8 mouse cellular contexts compared by ENCODE assay signal in the genomic region with DNA sequence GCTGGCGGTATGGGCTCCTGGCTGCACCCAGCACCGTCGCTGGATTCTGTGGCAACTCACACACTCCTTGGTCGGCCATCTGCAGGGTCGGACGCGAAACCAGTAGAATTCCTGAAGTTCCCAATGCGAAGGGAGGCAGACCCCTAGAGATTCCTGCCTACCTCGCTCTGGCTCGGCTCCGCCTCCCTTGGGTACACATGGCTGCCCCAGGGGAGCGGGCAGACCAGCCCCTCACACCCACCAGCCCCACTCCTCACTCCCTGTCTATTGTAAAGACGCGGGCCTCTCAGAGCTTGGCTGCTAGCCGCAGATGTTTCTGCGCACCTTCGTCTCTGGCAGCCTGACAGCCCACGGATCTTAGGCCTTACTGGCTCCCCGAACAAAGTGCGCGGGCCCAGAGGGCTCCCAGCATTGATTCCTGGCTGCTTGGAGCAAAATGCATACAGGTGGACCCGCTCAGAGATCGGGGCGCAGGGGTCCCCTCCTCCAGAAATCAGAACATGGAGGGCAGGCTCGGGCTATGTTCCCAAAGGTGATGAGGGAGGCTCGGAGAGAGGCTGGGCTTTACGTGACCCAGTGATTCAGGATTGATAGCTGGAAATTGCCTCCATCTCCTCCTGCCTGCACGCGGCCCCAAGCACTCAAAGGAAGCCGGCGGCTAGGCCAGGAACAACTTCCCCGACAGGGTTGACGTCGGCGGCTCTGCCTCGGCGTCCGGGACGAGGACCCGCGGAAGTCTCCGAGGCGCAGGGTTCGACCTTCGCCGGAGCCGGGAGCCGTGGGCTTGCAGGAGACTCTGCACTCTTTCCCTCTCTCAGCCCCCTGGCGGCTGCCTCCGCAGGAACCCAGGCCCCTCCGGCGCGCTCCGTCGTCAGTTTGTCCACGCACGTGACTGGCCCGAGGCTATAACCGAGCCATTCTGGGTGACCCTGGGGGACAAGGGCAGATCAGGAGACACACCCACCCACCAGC. TPM values are rescaled to one million over a fixed set of nuclear protein-coding genes. Genes with fewer than 3 reads are reported as not detected.
A peak's percentile ranks its signal among the peaks of the same experiment; 100 is the strongest.
DNase-seq lines count a peak whose midpoint lies in the region; ATAC-seq and TF ChIP-seq lines count a peak whose summit lies in the region.

No protein-coding gene starts in this region.

- peak; percentile 31; the same call in 1 of the 2 replicates for TF ChIP-seq CTCF in gastrocnemius, adult 2 months (IDR thresholded peaks at IDR 0.05)

- intact Hi-C loops in gastrocnemius, adult 2 months (cut with DNase I): no loop called here

- ATAC-seq in midbrain, embryonic 12.5 days (ENCODE audit: low FRiP score, low read depth): no peak

- no peaks in the 10 kb centered on the region for H3K9me3 ChIP-seq in hindbrain, embryonic 10.5 days
- H3K9me3 ChIP-seq in midbrain, embryonic 12.5 days: no peaks in the 10 kb centered on the region

- peak overlapping the region; percentile 56 for H3K4me3 ChIP-seq in gastrocnemius, adult 2 months
- H3K4me3 ChIP-seq in hindbrain, embryonic 10.5 days: peak overlapping the region; percentile 40
- H3K4me3 ChIP-seq in midbrain, embryonic 12.5 days: peak overlapping the region; percentile 22

- peak; percentile 33 for DNase-seq in gastrocnemius, adult 2 months
- DNase-seq in gastrocnemius, postnatal 25 days: no peak
- peak; percentile 93 for DNase-seq in ZHBTc4 (ENCODE audit: low read depth, low spot score)
- peak; percentile 67 for DNase-seq in hindbrain, embryonic 10.5 days (ENCODE audit: low spot score)
- peak; percentile 49 for DNase-seq in thymus, postnatal 25 days
- DNase-seq in urinary bladder, postnatal 25 days (ENCODE audit: low spot score): no peak
- DNase-seq in left cerebral cortex, adult 8-10 months (ENCODE audit: low spot score in 2 of 2): no peak

- no peak overlapping the region for H3K27ac ChIP-seq in gastrocnemius, adult 2 months
- peak overlapping the region; percentile 53 for H3K27ac ChIP-seq in hindbrain, embryonic 10.5 days
- no peak overlapping the region for H3K27ac ChIP-seq in midbrain, embryonic 12.5 days (replicated peaks)

- peaks cover 99% of the 10 kb centered on the region for H3K27me3 ChIP-seq in hindbrain, embryonic 10.5 days (ENCODE audit: insufficient read depth, poor library complexity, severe bottlenecking)
- peaks cover 97% of the 10 kb centered on the region for H3K27me3 ChIP-seq in midbrain, embryonic 12.5 days

- no peaks in the 10 kb centered on the region for H3K36me3 ChIP-seq in hindbrain, embryonic 10.5 days
- H3K36me3 ChIP-seq in midbrain, embryonic 12.5 days: no peaks in the 10 kb centered on the region

- H3K4me1 ChIP-seq in hindbrain, embryonic 10.5 days (replicated peaks): peaks cover 56% of the 10 kb centered on the region
- peaks cover 34% of the 10 kb centered on the region for H3K4me1 ChIP-seq in midbrain, embryonic 12.5 days

- WGBS in hindbrain, embryonic 10.5 days: 1% methylated on average over 59 of the region's 59 CpGs
- WGBS in midbrain, embryonic 12.5 days: 2% methylated on average over 59 of the region's 59 CpGs

- H3K4me2 ChIP-seq in midbrain, embryonic 12.5 days (replicated peaks): peak overlapping the region; percentile 40

- H3K9ac ChIP-seq in midbrain, embryonic 12.5 days (replicated peaks): 0 out of 2 replicates have a peak overlapping the region, but pooled peaks have one; percentile 11

RNA-seq across cellular contexts. Expression of a gene that starts 0.9 kb away (rescaled TPM):
- total RNA-seq in gastrocnemius, adult 2 months (2021): 1 to 10 TPM; 1.2 to 4.7 TPM
- total RNA-seq in gastrocnemius, postnatal 25 days (2021): 10 to 100 TPM in 1 of 2 experiments, 1 to 10 TPM in 1; 5.3 to 42.0 TPM
- 11.3 and 15.3 TPM in 2 replicates for polyA plus RNA-seq in hindbrain, embryonic 10.5 days (2016; fragmentation: Nextera tagmentation; extraction: Ambion mirVana)
- polyA plus RNA-seq in midbrain, embryonic 12.5 days (2016; fragmentation: Nextera tagmentation; extraction: Ambion mirVana): 1.4 and 2.0 TPM in 2 replicates
- 1 to 10 TPM; 1.0 to 2.1 (median 1.6) TPM for total RNA-seq in left cerebral cortex, adult 8-10 months (2022)

RNA-seq across cellular contexts. Expression of a gene that starts 30.9 kb away (rescaled TPM):
- total RNA-seq in gastrocnemius, adult 2 months (2021): not detected
- under 1 TPM in 1 of 2 experiments, not detected in 1; 0.28 TPM for total RNA-seq in gastrocnemius, postnatal 25 days (2021)
- 4.2 and 9.2 TPM in 2 replicates for polyA plus RNA-seq in hindbrain, embryonic 10.5 days (2016; fragmentation: Nextera tagmentation; extraction: Ambion mirVana)
- polyA plus RNA-seq in midbrain, embryonic 12.5 days (2016; fragmentation: Nextera tagmentation; extraction: Ambion mirVana): 7.0 and 8.5 TPM in 2 replicates
- total RNA-seq in left cerebral cortex, adult 8-10 months (2022): 1 to 10 TPM in 1 of 4 experiments, under 1 TPM in 2, not detected in 1; 0.36 to 1.1 (median 0.93) TPM

RNA-seq across cellular contexts. Expression of a gene that starts 34.9 kb away (rescaled TPM):
- 1 to 10 TPM in 1 of 2 experiments, under 1 TPM in 1; 0.61 to 1.1 TPM for total RNA-seq in gastrocnemius, adult 2 months (2021)
- 1 to 10 TPM; 1.3 to 2.4 TPM for total RNA-seq in gastrocnemius, postnatal 25 days (2021)
- polyA plus RNA-seq in hindbrain, embryonic 10.5 days (2016; fragmentation: Nextera tagmentation; extraction: Ambion mirVana): 3.4 and 8.5 TPM in 2 replicates
- 10.9 and 13.5 TPM in 2 replicates for polyA plus RNA-seq in midbrain, embryonic 12.5 days (2016; fragmentation: Nextera tagmentation; extraction: Ambion mirVana)
- 100 to 1,000 TPM; 207 to 234 (median 219) TPM for total RNA-seq in left cerebral cortex, adult 8-10 months (2022)

RNA-seq across cellular contexts. Expression of a gene that starts 38.4 kb away (rescaled TPM):
- 1 to 10 TPM; 3.1 to 6.1 TPM for total RNA-seq in gastrocnemius, adult 2 months (2021)
- total RNA-seq in gastrocnemius, postnatal 25 days (2021): 1 to 10 TPM; 5.5 to 5.8 TPM
- polyA plus RNA-seq in hindbrain, embryonic 10.5 days (2016; fragmentation: Nextera tagmentation; extraction: Ambion mirVana): 42.3 and 71.9 TPM in 2 replicates
- polyA plus RNA-seq in midbrain, embryonic 12.5 days (2016; fragmentation: Nextera tagmentation; extraction: Ambion mirVana): 81.6 and 84.4 TPM in 2 replicates
- total RNA-seq in left cerebral cortex, adult 8-10 months (2022): 100 to 1,000 TPM; 759 to 812 (median 777) TPM

Comparison
In these comparisons a context has a peak if more than half of its experiments do, and no peak if none do; other contexts are left out.
1. DNase-seq: peak in gastrocnemius, adult 2 months (single experiment), ZHBTc4 (single experiment), hindbrain, embryonic 10.5 days (single experiment) and thymus, postnatal 25 days (single experiment); none in gastrocnemius, postnatal 25 days (single experiment), urinary bladder, postnatal 25 days (single experiment) and left cerebral cortex, adult 8-10 months (0 of 2).
2. RNA of a gene that starts 34.9 kb away (total RNA-seq): 207 to 234 TPM in left cerebral cortex, adult 8-10 months; 1.3 to 2.4 TPM in gastrocnemius, postnatal 25 days and 0.61 to 1.1 TPM in gastrocnemius, adult 2 months; every median in the first group is over 10 times any median in the second.
3. Peak in every context shown above with its lines, with median percentiles within 50 percentile points of each other: H3K4me3 ChIP-seq.